Mouse (Mus musculus): ENCODE data around the gene Slc17a7.
"Not testable (repeated sequence)": the region's sequence is repeated elsewhere in the genome, so short reads cannot be mapped to it uniquely, and the experiment has no call there.

The Slc17a7 gene

GRCm38 (mm10) chr7:45133446-45134159 lies 30.1 kb upstream of the Slc17a7 start:
- no peak for DNase-seq

DNA sequence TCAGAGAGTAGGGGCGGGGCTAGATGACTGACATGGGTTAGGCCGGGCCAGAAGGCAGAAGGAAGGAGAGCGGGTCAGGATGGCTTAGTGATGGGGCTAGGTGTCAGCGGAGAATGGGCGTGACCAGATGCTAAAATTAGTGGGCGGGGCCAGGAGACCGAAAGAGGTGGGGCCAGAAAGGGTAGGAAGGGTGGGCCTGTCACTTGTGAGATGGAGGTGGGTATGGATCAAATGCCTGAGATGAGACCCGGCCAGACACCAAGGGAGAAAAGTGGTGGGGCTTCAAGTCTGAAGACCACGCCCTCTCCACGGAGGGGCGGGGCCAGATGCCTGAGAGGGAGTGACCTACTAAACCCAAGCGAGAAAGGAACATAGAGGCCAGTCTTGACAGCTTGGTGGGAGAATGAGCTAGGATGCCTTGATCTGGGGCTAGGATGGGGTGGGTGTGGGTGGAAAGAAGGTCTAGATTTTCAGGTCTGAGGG lies 29.2 kb upstream of the Slc17a7 start:
- DNase-seq, result peak; percentile 68 to 69

GRCm38 (mm10) chr7:45135370-45135769 lies 28.4 kb upstream of the Slc17a7 start:
- DNase-seq, result no peak

GRCm38 (mm10) chr7:45135993-45136567 lies 27.7 kb upstream of the Slc17a7 start, which contains the start of the genes Gm45713 and Flt3l:
Gm45713 (minus strand) TSS chr7:45136231.
Flt3l (minus strand) TSS chr7:45136432.
- peak; percentile 91 to 95 for DNase-seq

GRCm38 (mm10) chr7:45137171-45138006 lies 26.4 kb upstream of the Slc17a7 start:
- no peak for DNase-seq

GRCm38 (mm10) chr7:45138403-45138802 lies 25.3 kb upstream of the Slc17a7 start:
- DNase-seq, result no peak

- peak in 1 of 2 experiments; percentile 67 for DNase-seq
These were observed 23.6 kb upstream of the Slc17a7 start for GRCm38 (mm10) chr7:45139904-45140723.

GRCm38 (mm10) chr7:45141319-45141718 lies 22.4 kb upstream of the Slc17a7 start:
- no peak for DNase-seq

- DNase-seq, result no peak
These were observed 21.8 kb upstream of the Slc17a7 start for GRCm38 (mm10) chr7:45141914-45142313.

GRCm38 (mm10) chr7:45144368-45145174 lies 19.2 kb upstream of the Slc17a7 start:
- peak in 1 of 2 experiments; percentile 39 for DNase-seq

DNA sequence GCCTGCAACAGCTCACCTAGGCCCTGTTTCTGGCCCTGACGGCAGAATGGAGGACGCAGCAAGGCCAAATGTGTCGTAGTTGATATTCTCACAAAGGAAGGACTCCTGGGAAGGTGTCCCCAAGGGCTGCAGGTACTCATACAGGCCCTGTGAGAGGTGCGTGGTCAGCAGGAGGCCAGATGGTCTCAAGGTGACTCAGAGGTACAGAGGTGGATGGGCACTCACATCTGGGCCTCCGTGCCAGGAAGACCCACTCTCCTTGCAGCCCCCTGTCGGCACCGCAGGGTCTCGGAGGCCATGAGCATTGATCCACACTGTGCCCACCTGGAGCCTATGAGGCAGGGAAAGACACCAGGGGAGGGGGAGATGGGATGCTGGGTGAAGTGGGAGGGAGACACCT lies 18.3 kb upstream of the Slc17a7 start:
- DNase-seq, result peak in 1 of 2 experiments; percentile 15

- DNase-seq, result no peak
These were observed 16.5 kb upstream of the Slc17a7 start for GRCm38 (mm10) chr7:45147267-45147666.

DNA sequence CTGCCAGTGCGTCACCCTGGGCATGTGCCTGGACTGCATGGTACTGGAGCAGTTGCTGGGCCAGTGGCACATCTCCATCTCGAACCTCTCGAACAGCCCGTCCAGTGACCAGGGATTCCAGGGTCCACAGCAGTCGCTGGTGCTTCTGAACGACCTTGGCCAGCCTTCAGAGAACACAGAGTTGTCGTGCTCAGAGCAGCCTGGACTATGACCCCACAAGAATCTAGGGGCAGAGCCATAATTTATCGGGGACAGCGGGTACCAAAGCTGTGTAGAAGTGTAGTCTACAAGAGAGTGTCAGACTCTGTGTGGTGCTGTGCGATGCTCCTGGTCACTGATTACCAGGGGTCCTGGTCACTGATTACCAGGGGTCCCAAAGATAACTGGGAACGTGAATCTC lies 15.8 kb upstream of the Slc17a7 start:
- no peak for DNase-seq

- DNase-seq, result no peak
These were observed 15.1 kb upstream of the Slc17a7 start for GRCm38 (mm10) chr7:45148534-45149098.

DNA sequence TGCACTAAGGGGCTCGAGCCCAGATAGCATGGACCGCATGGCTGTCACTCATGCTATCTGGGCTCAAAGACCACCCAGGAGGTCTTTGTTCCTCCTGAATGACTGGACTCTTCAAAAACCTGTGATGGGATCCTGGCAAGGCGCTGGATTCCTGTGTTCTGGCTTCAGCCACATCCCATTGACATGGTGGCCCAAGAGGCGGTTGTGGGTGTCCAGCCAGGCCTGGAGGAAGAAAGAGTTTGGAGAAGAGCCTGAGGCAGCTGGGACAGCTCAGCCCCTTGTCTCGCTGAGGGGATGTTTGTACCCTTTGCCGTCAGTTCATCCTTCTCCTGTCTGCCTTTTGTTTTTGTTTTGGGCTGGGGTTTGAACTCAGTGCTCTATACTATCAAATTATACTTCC lies 14.2 kb upstream of the Slc17a7 start:
- peak; percentile 38 to 73 for DNase-seq

DNA sequence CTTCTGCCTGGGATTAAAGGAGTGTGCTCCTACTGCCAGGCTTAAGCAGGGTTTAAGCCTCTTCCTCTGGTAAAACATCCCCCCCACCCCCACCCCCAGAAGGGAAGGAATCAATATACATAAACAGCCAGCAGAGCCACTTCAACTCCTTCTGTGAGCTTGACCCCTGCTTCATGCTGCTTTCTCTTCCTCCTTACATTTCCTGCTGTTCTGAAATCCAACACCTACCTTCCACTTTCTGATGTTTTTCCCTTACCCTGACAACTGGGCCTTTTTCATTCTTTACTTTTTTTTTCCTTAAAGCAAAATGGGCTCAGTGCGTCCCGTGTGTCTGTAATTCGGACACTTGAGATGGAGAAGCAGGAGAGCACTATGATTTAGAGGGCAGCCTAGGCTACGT lies 13.4 kb upstream of the Slc17a7 start:
- no peak for DNase-seq

DNA sequence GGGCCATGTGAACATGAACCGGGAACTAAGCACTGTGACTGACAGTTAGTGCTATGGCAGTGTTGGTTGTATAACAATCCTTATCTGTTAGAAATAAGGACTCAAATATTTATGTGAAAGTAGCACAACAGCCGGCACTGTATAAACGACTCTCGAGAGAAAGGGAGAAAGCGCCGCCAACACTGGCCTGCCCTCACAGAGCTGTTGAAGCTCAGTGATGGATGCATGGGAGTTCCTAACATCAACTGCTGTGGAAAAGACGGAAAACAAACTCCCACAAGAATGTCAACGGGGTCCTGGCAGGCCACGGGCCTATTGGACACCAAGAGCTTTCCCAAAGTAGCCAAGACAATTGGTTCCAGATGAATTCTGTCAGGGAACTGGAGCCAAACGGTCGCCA lies 12.4 kb upstream of the Slc17a7 start:
- DNase-seq, result peak; percentile 46 to 84

GRCm38 (mm10) chr7:45153052-45153451 lies 10.7 kb upstream of the Slc17a7 start:
- DNase-seq, result not testable (repeated sequence)

DNA sequence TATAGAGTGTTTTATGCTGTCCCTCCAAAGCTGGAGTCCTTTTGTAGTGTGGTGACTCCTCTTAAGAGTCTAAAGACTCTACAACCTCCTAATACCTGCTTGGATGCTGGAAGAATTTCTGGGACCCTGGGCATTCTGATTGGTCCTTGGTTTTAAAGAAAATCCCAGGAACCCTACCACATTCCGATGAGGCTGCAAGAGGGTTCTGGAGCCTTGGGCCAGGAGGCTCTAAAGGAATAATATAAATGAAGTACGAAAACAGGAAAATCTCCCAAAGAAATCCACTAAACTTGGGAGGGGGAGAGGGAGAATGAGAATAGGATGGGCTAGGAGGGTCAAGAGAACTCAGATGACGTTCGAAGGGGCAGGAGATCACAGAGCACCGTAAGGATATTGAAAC lies 10.2 kb upstream of the Slc17a7 start:
- no peak for DNase-seq

DNA sequence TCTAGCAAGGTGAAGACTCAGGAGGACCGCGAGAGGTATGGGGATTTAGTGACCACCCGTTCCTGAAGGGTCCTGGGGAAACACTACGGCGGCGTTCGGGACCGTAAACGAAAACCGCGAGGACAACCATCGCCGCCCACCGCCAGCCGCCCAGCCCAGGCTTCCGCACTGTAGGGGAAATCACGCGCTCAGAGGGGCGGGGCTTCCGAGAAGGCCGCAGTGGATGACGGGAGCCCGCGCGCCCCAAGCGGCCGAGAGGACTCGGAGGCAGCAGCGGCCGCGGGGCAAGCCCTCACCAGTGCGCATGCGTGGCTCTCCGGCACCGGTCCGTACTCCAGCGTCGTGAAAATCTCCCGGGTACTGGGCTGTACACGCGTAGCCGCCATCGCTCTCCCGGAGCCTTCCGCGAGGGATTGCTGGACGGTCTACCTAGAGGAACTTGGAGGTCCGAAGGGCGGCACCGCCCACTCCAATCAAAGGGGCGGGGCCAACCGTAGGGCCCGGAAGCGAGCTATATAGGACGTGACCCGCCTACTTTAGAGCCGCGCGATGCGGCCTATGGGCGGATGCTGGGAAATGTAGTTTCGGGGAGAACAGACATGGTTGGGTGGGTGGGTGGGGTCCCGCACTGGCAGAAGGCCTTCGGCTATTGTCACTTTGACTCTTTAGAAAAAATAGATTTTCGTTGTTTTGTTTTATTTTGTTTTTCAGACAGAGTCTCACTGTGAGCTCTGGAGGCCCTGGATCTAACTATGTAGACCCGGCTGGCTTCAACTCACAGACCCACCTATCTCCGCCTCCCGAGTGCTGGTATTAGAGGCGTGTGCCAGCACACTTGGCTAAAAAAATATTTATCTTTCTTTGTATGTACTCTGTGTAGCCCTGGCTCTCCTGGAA lies 9.4 kb upstream of the Slc17a7 start, which contains the start of the genes Pih1d1 and Aldh16a1:
Gene Pih1d1 (plus strand): TSS at position 208 of the 897 bp plus-strand sequence.
Gene Aldh16a1 (minus strand): TSS at position 489 of the 897 bp plus-strand sequence.
- peak; percentile 98 for DNase-seq

Data from lung, postnatal 4 days (tissue).